Mouse (Mus musculus) thymus, postnatal 10 days (tissue): ENCODE results near the gene Rgcc.

ENCODE experiments used
- DNase-seq, 2 experiments: peaks; one replicate each; pipeline ENCODE4 v3.0.0; 2021; ENCODE audit warnings: low spot score in 2 of 2

The Rgcc gene

GRCm38 (mm10) chr14:79301466-79301875 is at the start of gene Rgcc:
TSS of gene Rgcc (minus strand) at chr14:79301645.
- peak; percentile 99 for DNase-seq

GRCm38 (mm10) chr14:79346384-79346783 is 44.9 kb upstream of the Rgcc start:
- DNase-seq, result no peak

GRCm38 (mm10) chr14:79335613-79336012 is 34.2 kb upstream of the Rgcc start:
- DNase-seq, result no peak

GRCm38 (mm10) chr14:79331936-79332335 is 30.5 kb upstream of the Rgcc start:
- DNase-seq, result no peak

GRCm38 (mm10) chr14:79330944-79331561 is 29.6 kb upstream of the Rgcc start:
- DNase-seq, result peak in 1 of 2 experiments; percentile 48

GRCm38 (mm10) chr14:79327033-79327432 is 25.6 kb upstream of the Rgcc start:
- DNase-seq, result peak in 1 of 2 experiments; percentile 50

- no peak for DNase-seq
Measured at GRCm38 (mm10) chr14:79324112-79324840, 22.8 kb upstream of the Rgcc start.

- DNase-seq, result no peak
Measured at GRCm38 (mm10) chr14:79321881-79322280, 20.4 kb upstream of the Rgcc start.

- DNase-seq, result peak; percentile 58 to 74
Measured at GRCm38 (mm10) chr14:79321152-79321551, 19.7 kb upstream of the Rgcc start.

- DNase-seq, result no peak
Measured at GRCm38 (mm10) chr14:79317602-79318001, 16.2 kb upstream of the Rgcc start.

- DNase-seq, result peak; percentile 59 to 61
Measured at GRCm38 (mm10) chr14:79315877-79316276, 14.4 kb upstream of the Rgcc start.

GRCm38 (mm10) chr14:79314245-79315010 is 13.0 kb upstream of the Rgcc start:
- peak in 1 of 2 experiments; percentile 21 for DNase-seq

- no peak for DNase-seq
Measured at GRCm38 (mm10) chr14:79313439-79314175, 12.2 kb upstream of the Rgcc start.

- no peak for DNase-seq
Measured at GRCm38 (mm10) chr14:79312719-79313118, 11.3 kb upstream of the Rgcc start.

GRCm38 (mm10) chr14:79311918-79312454 is 10.5 kb upstream of the Rgcc start:
- no peak for DNase-seq

- DNase-seq, result no peak
Measured at GRCm38 (mm10) chr14:79309115-79309514, 7.7 kb upstream of the Rgcc start.

GRCm38 (mm10) chr14:79308364-79308763 is 6.9 kb upstream of the Rgcc start:
- no peak for DNase-seq

GRCm38 (mm10) chr14:79307908-79308307 is 6.5 kb upstream of the Rgcc start:
- no peak for DNase-seq

GRCm38 (mm10) chr14:79307138-79307537 is 5.7 kb upstream of the Rgcc start:
- DNase-seq, result no peak

- DNase-seq, result no peak
Measured at GRCm38 (mm10) chr14:79304873-79305464, 3.5 kb upstream of the Rgcc start.

- no peak for DNase-seq
Measured at GRCm38 (mm10) chr14:79303150-79303549, 1.7 kb upstream of the Rgcc start.
